Mouse (Mus musculus) myocyte (in vitro differentiated cells): ENCODE measurements around the gene Alg10b.

Source experiments
- POLR2AphosphoS2 ChIP-seq: IDR thresholded peaks from one replicate; pipeline ENCODE4 v1.6.1; 2011; ENCODE audit warnings: low read depth, control low read depth; ENCODE audit not compliant: insufficient read length
- TCF12 ChIP-seq: IDR thresholded peaks from one replicate; pipeline ENCODE4 v1.6.1; 2011; ENCODE audit warnings: mild to moderate bottlenecking, control low read depth; ENCODE audit not compliant: poor library complexity, insufficient read depth, severe bottlenecking

DNA sequence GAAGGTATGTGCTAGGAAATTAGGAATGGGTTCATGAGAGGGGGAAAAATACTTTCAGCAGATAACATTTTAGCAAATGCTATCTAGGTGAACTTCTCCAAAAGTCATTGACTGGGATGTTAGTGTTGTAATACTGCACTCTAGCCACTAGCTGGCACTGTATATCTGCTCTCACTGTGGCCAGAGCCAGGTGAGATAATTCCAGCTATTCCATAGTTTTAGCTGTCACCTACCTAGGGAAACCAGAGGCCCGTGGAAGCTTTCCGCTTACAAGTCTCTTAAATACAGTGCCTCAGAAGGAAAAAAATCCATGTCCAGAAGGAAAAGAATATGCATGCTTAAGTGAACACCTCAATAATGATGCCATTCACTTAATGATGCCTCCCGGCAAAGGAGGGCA, 25.6 kb downstream of the Alg10b start:
- TF ChIP-seq TCF12: no peak
- no peak for TF ChIP-seq POLR2AphosphoS2
